Mouse (Mus musculus) NIH3T3 (cell line): ENCODE measurements around the gene Polr2e.

Source experiments
- DNase-seq: peaks from one replicate; pipeline ENCODE4 v3.0.0-alpha.2; 2012; ENCODE audit warnings: low read depth

Polr2e gene

GRCm38 (mm10) chr10:80033511-80034391, 5.8 kb downstream of the Polr2e start:
- DNase-seq: peak; percentile 84

- DNase-seq: peak; percentile 87
Measured at GRCm38 (mm10) chr10:80032799-80033480, 6.7 kb downstream of the Polr2e start.

GRCm38 (mm10) chr10:80030736-80031135, 8.9 kb downstream of the Polr2e start:
- no peak for DNase-seq

- no peak for DNase-seq
Measured at GRCm38 (mm10) chr10:80030191-80030590, 9.4 kb downstream of the Polr2e start.

- no peak for DNase-seq
Measured at GRCm38 (mm10) chr10:80028521-80028846, 11.1 kb downstream of the Polr2e start.

- peak; percentile 36 for DNase-seq
Measured at GRCm38 (mm10) chr10:80027681-80028520, 11.7 kb downstream of the Polr2e start.

- DNase-seq: peak; percentile 43
Measured at GRCm38 (mm10) chr10:80025889-80026288, 13.7 kb downstream of the Polr2e start.

- DNase-seq: no peak
Measured at GRCm38 (mm10) chr10:80025463-80025862, 14.1 kb downstream of the Polr2e start.

- DNase-seq: no peak
Measured at GRCm38 (mm10) chr10:80025044-80025347, 14.6 kb downstream of the Polr2e start.

- DNase-seq: no peak
Measured at GRCm38 (mm10) chr10:80024229-80025043, 15.2 kb downstream of the Polr2e start.

GRCm38 (mm10) chr10:80023758-80024157, 15.8 kb downstream of the Polr2e start:
- no peak for DNase-seq

- no peak for DNase-seq
Measured at GRCm38 (mm10) chr10:80022806-80023205, 16.8 kb downstream of the Polr2e start.

- no peak for DNase-seq
Measured at GRCm38 (mm10) chr10:80022164-80022563, 17.4 kb downstream of the Polr2e start.

GRCm38 (mm10) chr10:80021320-80021641, 18.3 kb downstream of the Polr2e start:
- DNase-seq: no peak

- DNase-seq: no peak
Measured at GRCm38 (mm10) chr10:80020603-80021319, 18.8 kb downstream of the Polr2e start.

GRCm38 (mm10) chr10:80020191-80020590, 19.4 kb downstream of the Polr2e start:
- no peak for DNase-seq

GRCm38 (mm10) chr10:80019471-80020131, 20.0 kb downstream of the Polr2e start:
- DNase-seq: no peak

- DNase-seq: peak; percentile 34
Measured at GRCm38 (mm10) chr10:80018739-80019297, 20.8 kb downstream of the Polr2e start.

- DNase-seq: no peak
Measured at GRCm38 (mm10) chr10:80017771-80018170, 21.8 kb downstream of the Polr2e start.

GRCm38 (mm10) chr10:80017361-80017760, 22.2 kb downstream of the Polr2e start:
- DNase-seq: no peak
